Mouse (Mus musculus) left cerebral cortex, adult 8-10 months (tissue): ENCODE measurements around the gene Dcun1d3. TPM values are rescaled to one million over a fixed set of nuclear protein-coding genes. Genes with fewer than 3 reads are reported as not detected.
A peak's percentile ranks its signal among the peaks of the same experiment; 100 is the strongest.

Experiments used
- DNase-seq, 2 experiments: peaks; one replicate each; pipeline ENCODE4 v3.0.0; 2022; ENCODE audit warnings: low spot score in 2 of 2
- total RNA-seq, 4 experiments: library from RNA; stranded (reverse); gene quantifications; 2 replicates each; pipeline ENCODE4 v1.2.4; 2022

Dcun1d3 gene
- total RNA-seq, 4 experiments from 2014 or later: 26.3 to 32.1 (median 27.1) TPM

GRCm38 (mm10) chr7:119873050-119873449 is 23.0 kb downstream of the Dcun1d3 start:
- DNase-seq: no peak

GRCm38 (mm10) chr7:119872204-119872603 is 23.9 kb downstream of the Dcun1d3 start:
- DNase-seq: no peak

GRCm38 (mm10) chr7:119866136-119866535 is 30.0 kb downstream of the Dcun1d3 start:
- DNase-seq: no peak

DNA sequence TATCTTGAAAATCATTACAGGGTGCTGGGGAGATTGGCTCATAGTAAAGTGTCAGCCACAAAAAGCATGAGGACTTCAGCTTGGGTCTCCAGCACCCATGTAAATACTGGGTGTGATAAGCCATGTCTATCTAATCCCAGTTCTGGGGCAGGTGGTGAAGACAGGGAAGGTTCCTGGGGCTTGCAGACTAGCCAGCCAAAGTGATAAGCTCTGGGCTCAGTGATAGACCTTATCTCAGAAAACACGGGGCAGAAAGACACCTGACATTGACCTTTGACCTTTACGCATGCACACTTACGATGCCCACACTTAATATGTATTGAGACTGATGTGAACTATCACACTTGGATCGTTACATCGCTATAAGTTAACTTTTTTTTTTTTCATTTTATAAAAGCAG is 31.6 kb downstream of the Dcun1d3 start:
- no peak for DNase-seq

DNA sequence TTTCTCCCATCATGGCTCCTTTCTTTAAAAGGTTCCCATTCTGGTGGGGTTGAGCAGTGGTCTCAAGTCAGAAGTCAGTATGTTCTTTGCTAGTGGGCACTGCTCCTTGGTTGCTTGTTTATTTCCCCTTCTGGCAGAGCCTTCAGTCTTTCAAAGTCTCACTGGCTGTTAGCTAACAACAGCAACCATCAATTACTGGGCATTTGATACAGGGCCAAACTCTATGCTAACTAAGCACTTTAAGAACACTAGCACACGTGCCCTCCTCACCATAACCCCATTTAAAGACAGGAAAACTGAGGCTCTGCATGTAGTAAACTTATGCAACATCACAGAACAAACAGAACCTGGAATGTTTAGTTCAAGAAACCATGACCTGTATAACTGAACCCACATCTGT is 33.9 kb downstream of the Dcun1d3 start:
- DNase-seq: no peak

GRCm38 (mm10) chr7:119861335-119862091 is 34.6 kb downstream of the Dcun1d3 start:
- DNase-seq: peak in 1 of 2 experiments; percentile 43

- DNase-seq: no peak
These were observed 35.1 kb downstream of the Dcun1d3 start for GRCm38 (mm10) chr7:119860971-119861334.

DNA sequence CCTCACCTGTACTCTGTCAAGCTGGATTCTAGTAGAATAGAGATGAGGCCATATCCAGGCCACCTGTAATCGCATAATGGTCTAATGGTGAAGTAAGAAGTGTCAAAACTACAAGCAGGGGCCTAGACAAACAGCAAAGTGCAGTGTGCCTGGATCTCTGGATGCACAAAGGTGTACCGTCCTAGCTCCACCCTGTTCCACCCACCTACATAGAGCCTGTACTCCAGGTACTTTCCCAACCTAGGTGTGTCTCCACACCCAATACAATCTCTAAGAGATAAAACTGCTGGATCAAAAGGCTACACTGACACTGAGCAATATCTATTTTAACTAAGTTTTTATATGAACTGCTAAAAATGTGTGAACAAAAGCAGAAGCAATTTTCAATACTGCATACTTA is 35.5 kb downstream of the Dcun1d3 start:
- no peak for DNase-seq

DNA sequence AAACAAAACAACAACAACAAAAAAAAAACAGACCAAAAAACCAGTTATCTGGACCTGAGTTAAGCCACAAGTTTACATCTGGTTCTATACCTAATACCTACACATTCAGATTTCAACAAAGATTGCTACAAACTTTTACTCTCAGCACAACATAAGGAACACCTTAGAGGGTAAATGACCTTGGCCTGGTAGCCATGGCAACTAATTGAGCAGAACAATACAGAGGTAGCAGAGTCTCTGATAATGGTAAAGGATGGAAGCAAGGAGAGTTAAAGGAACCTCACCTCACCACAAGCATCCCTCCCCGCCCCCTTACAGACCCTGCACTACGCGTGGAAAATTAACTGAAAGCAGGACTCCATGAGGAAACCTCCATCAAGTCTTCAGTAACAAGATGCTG is 36.0 kb downstream of the Dcun1d3 start:
- no peak for DNase-seq

DNA sequence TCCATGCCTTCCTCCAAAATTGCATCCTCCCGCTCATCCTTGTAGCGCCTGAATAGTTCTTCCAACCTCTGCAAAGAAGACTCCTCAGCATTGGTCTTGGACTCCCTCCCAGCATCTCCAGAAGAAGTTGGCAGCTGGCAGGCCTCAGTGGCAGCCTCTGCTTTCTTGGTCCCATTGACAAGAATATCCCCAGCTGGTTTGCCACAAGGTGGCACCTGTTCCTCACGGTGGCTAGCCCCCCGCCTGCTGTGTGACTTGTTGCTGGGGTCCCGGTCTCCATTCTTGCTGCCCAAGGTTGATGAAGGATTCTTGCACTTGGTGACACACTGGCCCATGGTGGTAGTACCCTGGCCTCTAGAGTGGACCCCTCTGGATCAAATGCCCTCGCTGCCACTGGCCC is 36.6 kb downstream of the Dcun1d3 start:
- DNase-seq: no peak

- DNase-seq: no peak
These were observed 41.1 kb downstream of the Dcun1d3 start for GRCm38 (mm10) chr7:119855031-119855430.

DNA sequence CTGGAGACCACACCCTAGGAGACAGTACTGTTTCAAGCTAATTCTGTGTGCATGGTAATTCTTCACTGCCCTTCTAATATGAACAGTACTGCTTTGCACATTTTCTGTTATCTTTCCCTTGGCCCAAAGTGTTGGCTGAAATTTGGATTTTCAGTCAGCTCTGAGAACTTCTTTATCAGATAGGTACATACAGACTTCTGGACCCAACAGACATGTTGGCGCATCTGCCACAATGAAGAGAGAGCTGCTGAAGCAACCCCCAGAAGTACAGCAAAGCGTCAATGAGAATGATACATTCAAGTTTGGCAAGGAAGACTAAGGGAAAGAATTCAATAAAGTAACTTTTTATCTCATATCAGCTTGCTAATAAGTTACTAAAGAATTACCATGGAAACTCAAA is 41.7 kb downstream of the Dcun1d3 start:
- DNase-seq: no peak

- no peak for DNase-seq
These were observed 42.9 kb downstream of the Dcun1d3 start for GRCm38 (mm10) chr7:119853186-119853585.

DNA sequence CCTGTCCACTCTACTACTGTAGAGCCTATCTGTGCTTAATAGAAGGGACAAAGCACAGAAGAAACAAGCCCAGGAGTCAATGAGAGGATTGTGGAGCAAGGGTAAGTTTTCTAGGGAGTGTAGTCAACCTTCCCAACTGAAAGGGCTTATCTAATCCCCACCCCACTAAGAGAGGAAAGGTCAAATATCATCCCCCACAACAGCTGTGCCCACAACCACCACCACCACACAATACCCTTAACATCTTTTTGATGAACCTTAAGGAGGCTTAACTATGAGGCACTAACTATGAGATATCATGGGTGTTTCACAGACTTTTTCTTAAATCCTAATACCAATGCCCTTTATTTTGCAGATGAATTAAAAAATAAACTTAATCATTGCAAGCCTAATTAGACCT is 43.6 kb downstream of the Dcun1d3 start:
- no peak for DNase-seq

- no peak for DNase-seq
These were observed 45.4 kb downstream of the Dcun1d3 start for GRCm38 (mm10) chr7:119850737-119851136.

- DNase-seq: peak; percentile 28 to 75
These were observed 47.0 kb downstream of the Dcun1d3 start for GRCm38 (mm10) chr7:119849096-119849495.

GRCm38 (mm10) chr7:119847396-119847795 is 48.7 kb downstream of the Dcun1d3 start:
- DNase-seq: no peak

DNA sequence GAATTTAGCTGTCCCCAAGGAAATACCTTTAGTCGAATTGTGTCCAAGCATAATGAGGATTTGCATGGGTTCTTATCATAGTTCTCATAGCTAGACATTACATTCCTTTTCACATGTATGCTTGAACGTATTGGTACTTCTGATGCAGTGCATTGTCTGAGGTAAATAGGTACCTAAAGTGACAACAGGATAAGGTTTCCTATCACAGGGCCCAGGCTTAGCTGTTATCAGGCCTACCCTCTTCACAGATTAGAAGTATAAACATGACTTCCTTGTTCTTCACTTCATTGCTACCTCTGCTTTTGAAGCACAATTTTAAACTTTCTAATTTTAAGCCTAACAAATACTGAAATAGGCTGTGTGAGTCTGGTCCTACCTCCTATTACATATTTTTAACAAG is 50.6 kb downstream of the Dcun1d3 start:
- no peak for DNase-seq

DNA sequence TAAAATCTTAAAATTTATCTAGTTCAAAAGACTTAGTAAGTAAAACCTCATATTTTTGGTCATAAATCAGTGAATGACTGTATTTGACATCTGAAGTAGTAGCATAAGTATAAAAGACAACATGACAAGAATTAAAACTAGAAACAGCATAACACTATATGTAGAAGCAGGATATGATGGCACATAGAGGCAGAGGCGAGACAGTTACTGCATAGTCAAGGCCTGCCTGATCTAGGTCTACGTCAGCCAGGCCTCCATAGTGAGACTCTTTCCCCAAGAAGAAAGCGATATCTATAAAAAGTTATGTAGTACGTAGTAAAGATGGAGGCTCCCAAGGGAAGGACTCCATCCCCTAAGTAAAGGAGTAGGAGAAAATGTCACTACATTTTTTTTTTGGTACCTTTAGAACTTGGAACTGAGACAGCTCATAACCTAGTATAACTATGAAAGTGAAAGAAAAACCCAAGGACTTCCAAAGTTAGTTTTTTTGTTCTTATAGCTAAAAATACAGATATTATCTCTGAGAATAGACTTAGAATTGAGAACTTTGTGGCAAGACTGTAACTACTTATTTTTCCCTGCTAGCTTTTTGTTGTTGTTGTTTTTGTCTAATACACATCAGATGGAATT is 54.2 kb downstream of the Dcun1d3 start:
- DNase-seq: no peak

GRCm38 (mm10) chr7:119835996-119836777 is 59.9 kb downstream of the Dcun1d3 start:
- no peak for DNase-seq

DNA sequence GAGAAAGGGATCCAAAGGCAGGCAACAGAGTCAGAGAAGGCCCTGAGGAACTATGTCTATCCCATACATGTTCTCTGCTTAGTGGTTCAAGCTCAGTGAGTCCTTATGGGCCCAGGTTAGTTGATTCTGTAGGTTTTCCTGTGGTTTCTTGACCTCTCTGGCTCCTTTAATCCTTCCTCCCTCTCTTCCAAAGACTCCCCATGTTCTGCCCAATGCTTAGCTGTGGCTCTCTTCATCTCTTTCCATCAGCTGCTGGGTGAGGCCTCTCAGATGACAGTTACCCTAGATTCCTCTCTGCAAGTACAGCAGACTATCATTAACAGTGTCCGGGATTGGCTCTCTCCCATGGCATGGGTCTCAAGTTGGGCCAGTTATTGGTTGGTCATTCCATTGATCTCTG is 60.7 kb downstream of the Dcun1d3 start:
- DNase-seq: no peak

DNA sequence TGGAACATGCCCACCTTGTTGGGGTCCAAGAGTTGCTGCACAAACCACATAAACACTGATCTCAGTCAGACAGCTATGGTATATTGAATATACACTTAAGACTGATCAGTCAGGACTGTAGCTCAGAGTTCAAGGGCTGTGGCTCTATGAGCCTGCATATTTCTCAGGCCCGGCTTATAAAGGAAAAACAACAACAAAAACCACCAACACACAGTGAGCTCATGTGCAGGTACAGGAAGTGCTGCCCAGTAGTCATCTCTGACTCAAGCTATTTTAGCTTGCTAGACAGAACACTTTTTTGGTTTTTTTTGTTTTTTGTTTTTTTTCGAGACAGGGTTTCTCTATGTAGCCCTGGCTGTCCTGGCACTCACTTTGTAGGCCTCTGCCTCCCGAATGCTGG is 87.4 kb downstream of the Dcun1d3 start:
- no peak for DNase-seq
